Mouse (Mus musculus): ENCODE measurements around the gene Cbarp. TPM values are rescaled to one million over a fixed set of nuclear protein-coding genes. Genes with fewer than 3 reads are reported as not detected.
A peak's percentile ranks its signal among the peaks of the same experiment; 100 is the strongest.

Cbarp gene
- polyA plus RNA-seq, 2 experiments: 1.1 to 1.8 TPM

GRCm38 (mm10) chr10:80143664-80144063, 3.0 kb upstream of the Cbarp start:
- no peak for ATAC-seq (ENCODE audit: insufficient read depth)
- Histone ChIP-seq H3K27me3 (ENCODE audit: control insufficient read depth, insufficient read depth, low read length) (peaks cover 8% of the 10 kb centered on the region), H3K27ac (no peak overlapping the region), H3K36me3 (replicated peaks; ENCODE audit: control insufficient read depth, insufficient read depth, low read depth) (peaks cover 16% of the 10 kb centered on the region), H3K4me3 (ENCODE audit: insufficient read depth in 1 of 2, low read depth in 2 of 2, low read length in 2 of 2) (no peak overlapping the region), H3K4me2 (ENCODE audit: low read depth) (no peak overlapping the region), H3K9ac (replicated peaks) (no peak overlapping the region), H3K9me3 (ENCODE audit: control insufficient read depth, low read length) (no peaks in the 10 kb centered on the region), H3K4me1 (replicated peaks; ENCODE audit: control insufficient read depth in 2 of 2, insufficient read depth in 2 of 2, low read length in 1 of 2) (peaks cover 28 to 39% of the 10 kb centered on the region in 2 experiments)
- no peak for DNase-seq (ENCODE audit: low read depth in 3 of 3, low spot score in 3 of 3)
- WGBS (ENCODE audit: insufficient replicate concordance): 88% methylated on average over 7 of the region's 7 CpGs
- TF ChIP-seq CTCF (IDR thresholded peaks at IDR 0.05; ENCODE audit: low read depth) (no peak), EP300 (IDR thresholded peaks at IDR 0.05; ENCODE audit: low read depth) (no peak)

GRCm38 (mm10) chr10:80142530-80142925, 1.9 kb upstream of the Cbarp start:
- peaks cover 16% of the 10 kb centered on the region for H3K36me3 ChIP-seq (replicated peaks; ENCODE audit: control insufficient read depth, insufficient read depth, low read depth)
- 0% methylated on average over 15 of the region's 15 CpGs for WGBS (ENCODE audit: insufficient replicate concordance)
- TF ChIP-seq CTCF (IDR thresholded peaks at IDR 0.05; ENCODE audit: low read depth): no peak
- TF ChIP-seq EP300 (IDR thresholded peaks at IDR 0.05; ENCODE audit: low read depth): no peak
- no peak for DNase-seq (ENCODE audit: low read depth in 3 of 3, low spot score in 3 of 3)
- H3K9me3 ChIP-seq (ENCODE audit: control insufficient read depth, low read length): no peaks in the 10 kb centered on the region
- peaks cover 19% of the 10 kb centered on the region for H3K27me3 ChIP-seq (ENCODE audit: control insufficient read depth, insufficient read depth, low read length)
- peak overlapping the region; percentile 70 to 71 for H3K4me3 ChIP-seq (ENCODE audit: insufficient read depth in 1 of 2, low read depth in 2 of 2, low read length in 2 of 2)
- peak; percentile 45 for ATAC-seq (ENCODE audit: insufficient read depth)
- H3K27ac ChIP-seq: peak overlapping the region; percentile 86
- H3K4me2 ChIP-seq (ENCODE audit: low read depth): peak overlapping the region; percentile 94
- peaks cover 24 to 38% of the 10 kb centered on the region in 2 experiments for H3K4me1 ChIP-seq (replicated peaks; ENCODE audit: control insufficient read depth in 2 of 2, insufficient read depth in 2 of 2, low read length in 1 of 2)
- H3K9ac ChIP-seq (replicated peaks): peak overlapping the region; percentile 84

- TF ChIP-seq EP300 (IDR thresholded peaks at IDR 0.05; ENCODE audit: low read depth): no peak
- TF ChIP-seq CTCF (IDR thresholded peaks at IDR 0.05; ENCODE audit: low read depth): no peak
- Histone ChIP-seq H3K4me2 (ENCODE audit: low read depth) (peak overlapping the region; percentile 94), H3K4me1 (replicated peaks; ENCODE audit: control insufficient read depth in 2 of 2, insufficient read depth in 2 of 2, low read length in 1 of 2) (peaks cover 18 to 36% of the 10 kb centered on the region in 2 experiments)
Measured at GRCm38 (mm10) chr10:80141786-80142529, 1.3 kb upstream of the Cbarp start.

GRCm38 (mm10) chr10:80141243-80141642, 608 bp upstream of the Cbarp start:
- DNase-seq (ENCODE audit: low read depth in 3 of 3, low spot score in 3 of 3) (peak; percentile 89 to 92 (median 92)), ATAC-seq (ENCODE audit: insufficient read depth) (peak; percentile 74)
- Histone ChIP-seq H3K36me3 (replicated peaks; ENCODE audit: control insufficient read depth, insufficient read depth, low read depth) (peaks cover 16% of the 10 kb centered on the region), H3K27ac (peak overlapping the region; percentile 83), H3K4me3 (ENCODE audit: insufficient read depth in 1 of 2, low read depth in 2 of 2, low read length in 2 of 2) (peak overlapping the region; percentile 62 to 71), H3K9ac (replicated peaks) (peak overlapping the region; percentile 60), H3K4me2 (ENCODE audit: low read depth) (peak overlapping the region; percentile 94), H3K27me3 (ENCODE audit: control insufficient read depth, insufficient read depth, low read length) (peaks cover 32% of the 10 kb centered on the region), H3K4me1 (replicated peaks; ENCODE audit: control insufficient read depth in 2 of 2, insufficient read depth in 2 of 2, low read length in 1 of 2) (peaks cover 11 to 31% of the 10 kb centered on the region in 2 experiments), H3K9me3 (ENCODE audit: control insufficient read depth, low read length) (no peaks in the 10 kb centered on the region)
- TF ChIP-seq EP300 (IDR thresholded peaks at IDR 0.05; ENCODE audit: low read depth) (no peak; the same call in 1 of the 2 replicates), CTCF (IDR thresholded peaks at IDR 0.05; ENCODE audit: low read depth) (peak; percentile 89)
- WGBS (ENCODE audit: insufficient replicate concordance): under 1% methylated on average over 29 of the region's 29 CpGs

More at GRCm38 (mm10) chr10:80141786-80142529, 1.3 kb upstream of the Cbarp start:
- Histone ChIP-seq H3K27me3 (ENCODE audit: control insufficient read depth, insufficient read depth, low read length) (peaks cover 25% of the 10 kb centered on the region), H3K36me3 (replicated peaks; ENCODE audit: control insufficient read depth, insufficient read depth, low read depth) (peaks cover 16% of the 10 kb centered on the region), H3K9me3 (ENCODE audit: control insufficient read depth, low read length) (no peaks in the 10 kb centered on the region), H3K4me3 (ENCODE audit: insufficient read depth in 1 of 2, low read depth in 2 of 2, low read length in 2 of 2) (peak overlapping the region; percentile 70 to 71), H3K27ac (peak overlapping the region; percentile 86), H3K9ac (replicated peaks) (peak overlapping the region; percentile 84)
- WGBS (ENCODE audit: insufficient replicate concordance): under 1% methylated on average over 43 of the region's 43 CpGs
- ATAC-seq (ENCODE audit: insufficient read depth) (peak; percentile 84), DNase-seq (ENCODE audit: low read depth in 3 of 3, low spot score in 3 of 3) (peak; percentile 99)

- H3K4me2 ChIP-seq (ENCODE audit: low read depth): no peak overlapping the region
- H3K4me1 ChIP-seq (replicated peaks; ENCODE audit: control insufficient read depth in 2 of 2, insufficient read depth in 2 of 2, low read length in 1 of 2): peaks cover 2 to 24% of the 10 kb centered on the region in 2 experiments; a peak in 3 of 4 replicates
Measured at GRCm38 (mm10) chr10:80139975-80140665, 515 bp downstream of the Cbarp start.

More at GRCm38 (mm10) chr10:80139975-80140665, 515 bp downstream of the Cbarp start:
- no peak for TF ChIP-seq CTCF (IDR thresholded peaks at IDR 0.05; ENCODE audit: low read depth)
- no peak for TF ChIP-seq EP300 (IDR thresholded peaks at IDR 0.05; ENCODE audit: low read depth)
- Histone ChIP-seq H3K9me3 (ENCODE audit: control insufficient read depth, low read length) (no peaks in the 10 kb centered on the region), H3K27me3 (ENCODE audit: control insufficient read depth, insufficient read depth, low read length) (peaks cover 33% of the 10 kb centered on the region), H3K27ac (no peak overlapping the region), H3K9ac (replicated peaks) (no peak overlapping the region), H3K36me3 (replicated peaks; ENCODE audit: control insufficient read depth, insufficient read depth, low read depth) (peaks cover 12% of the 10 kb centered on the region), H3K4me3 (ENCODE audit: insufficient read depth in 1 of 2, low read depth in 2 of 2, low read length in 2 of 2) (no peak overlapping the region)
- WGBS (ENCODE audit: insufficient replicate concordance): 74% methylated on average over 11 of the region's 11 CpGs
- DNase-seq (ENCODE audit: low read depth in 3 of 3, low spot score in 3 of 3) (no peak), ATAC-seq (ENCODE audit: insufficient read depth) (no peak)

Measured in liver, embryonic 14.5 days (tissue).